Mouse (Mus musculus) small intestine, adult 2 months (tissue): ENCODE results near the gene Unc5cl. TPM values are rescaled to one million over a fixed set of nuclear protein-coding genes. Genes with fewer than 3 reads are reported as not detected.

Experiments used
- H3K27ac ChIP-seq: fragments of 200-500 bp; 2 replicates; pipeline ENCODE4 v1.5.1; 2012; ENCODE audit warnings: low read depth, low read length, control low read depth, inconsistent platforms; ENCODE audit not compliant: insufficient read depth
- H3K27me3 ChIP-seq: fragments of 200-500 bp; 2 replicates; pipeline ENCODE4 v1.6.1; 2012; ENCODE audit warnings: mild to moderate bottlenecking, moderate library complexity, low read length, inconsistent platforms; ENCODE audit not compliant: control insufficient read depth, insufficient read depth
- H3K36me3 ChIP-seq: fragments of 200-500 bp; 2 replicates; pipeline ENCODE4 v1.6.1; 2012; ENCODE audit warnings: mild to moderate bottlenecking, low read length, control low read depth, inconsistent platforms; ENCODE audit not compliant: control insufficient read depth, insufficient read depth
- H3K4me1 ChIP-seq: fragments of 200-500 bp; 2 replicates; pipeline ENCODE4 v1.6.1; 2012; ENCODE audit warnings: low read length, inconsistent platforms, mixed read lengths; ENCODE audit not compliant: control insufficient read depth, insufficient read depth, insufficient read length
- H3K4me3 ChIP-seq: fragments of 200-500 bp; 2 replicates; pipeline ENCODE4 v1.5.1; 2012; ENCODE audit warnings: low read depth, mild to moderate bottlenecking, control low read depth, inconsistent platforms, low read length, moderate library complexity
- CTCF ChIP-seq: fragments of 200-500 bp; IDR thresholded peaks from 2 replicates; pipeline ENCODE4 v1.5.1; 2012; ENCODE audit warnings: low read depth, mild to moderate bottlenecking, control low read depth, inconsistent platforms, low read length, moderate library complexity, mixed read lengths; ENCODE audit not compliant: insufficient replicate concordance, insufficient read length; ENCODE audit errors: extremely low read depth
- POLR2A ChIP-seq: fragments of 200-500 bp; IDR thresholded peaks from 2 replicates; pipeline ENCODE4 v1.6.1; 2012; ENCODE audit warnings: low read depth, mild to moderate bottlenecking, control low read depth, inconsistent platforms, low read length, moderate library complexity
- WGBS: fragments of 180-500 bp; shearing (Covaris S2); methylation state at CpG from one replicate; pipeline ENCODE4 v1.1.7; 2018; 5-methylcytosine and 5-hydroxymethylcytosine counted together
- polyA plus RNA-seq: library from polyadenylated mRNA; depleted of rRNA; stranded (reverse); fragments of >200 nt; gene quantifications from 2 replicates; pipeline ENCODE4 v1.2.3, GENCODE M21; 2012

Gene Unc5cl
- polyA plus RNA-seq, 1 experiment: 52.1 TPM

DNA sequence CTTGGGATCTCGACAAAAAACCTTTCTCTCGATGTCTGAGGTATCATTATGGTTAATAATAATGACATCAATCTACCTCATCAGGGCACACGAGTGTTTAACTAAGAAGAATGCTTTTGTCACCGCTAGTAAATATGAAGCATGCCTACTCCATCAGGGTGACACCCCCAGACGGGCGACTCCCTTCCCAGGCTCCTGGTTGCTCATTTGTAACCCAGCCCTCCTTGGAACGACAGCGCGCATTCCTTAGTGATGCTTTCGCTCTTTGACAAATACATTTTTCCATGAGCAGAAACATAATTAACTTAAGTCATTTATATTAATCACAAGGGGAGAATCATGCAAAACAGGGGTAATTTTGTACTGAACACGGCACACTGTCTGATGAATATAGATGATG, 88.0 kb downstream of the Unc5cl start:
- Histone ChIP-seq H3K27me3 (no peaks in the 10 kb centered on the region), H3K4me3 (no peak overlapping the region), H3K27ac (no peak overlapping the region), H3K36me3 (no peaks in the 10 kb centered on the region), H3K4me1 (peaks cover 26% of the 10 kb centered on the region)
- 79% methylated on average over 11 of the region's 11 CpGs for WGBS
- no peak for TF ChIP-seq POLR2A
- no peak for TF ChIP-seq CTCF

GRCm38 (mm10) chr17:48543301-48543765, 88.6 kb downstream of the Unc5cl start:
- H3K27me3 ChIP-seq: no peaks in the 10 kb centered on the region
- no peaks in the 10 kb centered on the region for H3K36me3 ChIP-seq
- no peak for TF ChIP-seq POLR2A
- no peak for TF ChIP-seq CTCF
- H3K27ac ChIP-seq: no peak overlapping the region
- H3K4me3 ChIP-seq: no peak overlapping the region
- peaks cover 26% of the 10 kb centered on the region for H3K4me1 ChIP-seq
- 71% methylated on average over 15 of the region's 15 CpGs for WGBS

- Histone ChIP-seq H3K36me3 (no peaks in the 10 kb centered on the region), H3K27ac (peak overlapping the region; percentile 77), H3K27me3 (no peaks in the 10 kb centered on the region), H3K4me1 (peaks cover 28% of the 10 kb centered on the region), H3K4me3 (no peak overlapping the region)
- TF ChIP-seq CTCF (no peak), POLR2A (no peak)
- 10% methylated on average over 9 of the region's 9 CpGs for WGBS
Measured at GRCm38 (mm10) chr17:48544722-48545121, 90.0 kb downstream of the Unc5cl start.

GRCm38 (mm10) chr17:48545223-48545943, 90.7 kb downstream of the Unc5cl start:
- H3K4me1 ChIP-seq: peaks cover 28% of the 10 kb centered on the region
- H3K4me3 ChIP-seq: no peak overlapping the region
- 74% methylated on average over 28 of the region's 28 CpGs for WGBS
- H3K27me3 ChIP-seq: no peaks in the 10 kb centered on the region
- no peak for TF ChIP-seq CTCF
- peak overlapping the region; percentile 77 for H3K27ac ChIP-seq
- no peaks in the 10 kb centered on the region for H3K36me3 ChIP-seq

DNA sequence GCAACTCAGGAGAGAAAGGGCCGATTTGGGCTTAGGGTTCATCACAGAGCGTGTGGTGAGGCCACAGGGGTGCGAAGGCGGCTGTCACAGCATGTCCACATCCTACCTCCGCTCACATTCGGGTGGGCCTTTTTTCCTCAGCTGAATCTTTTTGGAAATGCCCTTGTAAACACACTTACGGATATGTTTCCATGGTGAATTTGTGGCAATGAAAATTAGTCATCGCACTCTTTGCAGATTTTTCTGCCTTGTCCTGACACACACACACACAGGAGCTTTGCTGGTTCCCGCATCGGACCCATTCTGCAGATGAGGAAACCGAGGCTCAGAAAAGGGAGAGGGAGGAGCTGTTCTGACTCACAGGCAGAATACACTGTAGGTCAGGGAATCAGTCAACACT, 91.3 kb downstream of the Unc5cl start:
- H3K27ac ChIP-seq: no peak overlapping the region
- H3K36me3 ChIP-seq: no peaks in the 10 kb centered on the region
- no peak overlapping the region for H3K4me3 ChIP-seq
- no peak for TF ChIP-seq CTCF
- no peak for TF ChIP-seq POLR2A
- no peaks in the 10 kb centered on the region for H3K27me3 ChIP-seq
- 95% methylated on average over 11 of the region's 11 CpGs for WGBS
- peaks cover 28% of the 10 kb centered on the region for H3K4me1 ChIP-seq

- H3K4me1 ChIP-seq: peaks cover 28% of the 10 kb centered on the region
- H3K4me3 ChIP-seq: no peak overlapping the region
- H3K27ac ChIP-seq: peak overlapping the region; percentile 92
- no peaks in the 10 kb centered on the region for H3K36me3 ChIP-seq
- 28% methylated on average over 6 of the region's 6 CpGs for WGBS
- TF ChIP-seq CTCF (no peak), POLR2A (no peak)
- no peaks in the 10 kb centered on the region for H3K27me3 ChIP-seq
Measured at GRCm38 (mm10) chr17:48547668-48548067, 93.0 kb downstream of the Unc5cl start.

- Histone ChIP-seq H3K4me3 (no peak overlapping the region), H3K4me1 (peaks cover 10% of the 10 kb centered on the region; the same call in 1 of the 2 replicates), H3K36me3 (no peaks in the 10 kb centered on the region), H3K27me3 (no peaks in the 10 kb centered on the region), H3K27ac (no peak overlapping the region)
- WGBS: 65% methylated on average over 4 of the region's 4 CpGs
- no peak for TF ChIP-seq POLR2A
- TF ChIP-seq CTCF: no peak
Measured at GRCm38 (mm10) chr17:48551788-48552531, 97.3 kb downstream of the Unc5cl start.
